Mouse (Mus musculus) heart, adult 2 months (tissue): ENCODE results near the gene Snx9. TPM values are rescaled to one million over a fixed set of nuclear protein-coding genes. Genes with fewer than 3 reads are reported as not detected.

Source experiments
- DNase-seq, 2 experiments: peaks; one replicate each; pipeline ENCODE4 v3.0.0; 2021
- H3K27ac ChIP-seq: fragments of 200-600 bp; 2 replicates; pipeline ENCODE4 v1.8.1; 2022
- H3K27me3 ChIP-seq: fragments of 200-500 bp; 2 replicates; pipeline ENCODE4 v1.6.1; 2012; ENCODE audit warnings: mild to moderate bottlenecking, low read length, inconsistent platforms, mixed read lengths; ENCODE audit not compliant: control insufficient read depth, insufficient read depth
- H3K36me3 ChIP-seq: fragments of 200-500 bp; 2 replicates; pipeline ENCODE4 v1.6.1; 2012; ENCODE audit warnings: low read length, inconsistent platforms; ENCODE audit not compliant: control insufficient read depth, insufficient read depth
- H3K4me1 ChIP-seq: fragments of 200-500 bp; 2 replicates; pipeline ENCODE4 v1.6.1; 2011; ENCODE audit warnings: low read length; ENCODE audit not compliant: control insufficient read depth, insufficient read depth
- H3K4me3 ChIP-seq: fragments of 200-600 bp; 2 replicates; pipeline ENCODE4 v1.8.1; 2022
- H3K79me2 ChIP-seq: fragments of 200-500 bp; replicated peaks from 2 replicates; pipeline ENCODE4 v1.6.1; 2012; ENCODE audit warnings: mild to moderate bottlenecking, inconsistent platforms, low read length, moderate library complexity, mixed read lengths; ENCODE audit not compliant: control insufficient read depth, insufficient read depth
- H3K9ac ChIP-seq: fragments of 200-500 bp; 2 replicates; pipeline ENCODE4 v1.6.1; 2012; ENCODE audit warnings: low read depth, mild to moderate bottlenecking, control low read depth, inconsistent platforms, low read length, mixed read lengths
- CTCF ChIP-seq: fragments of 200-600 bp; IDR thresholded peaks from 2 replicates; pipeline ENCODE4 v1.8.1; 2022; ENCODE audit warnings: antibody characterized with exemption, mild to moderate bottlenecking, moderate library complexity
- EP300 ChIP-seq: fragments of 200-500 bp; IDR thresholded peaks from 2 replicates; pipeline ENCODE4 v1.6.1; 2011; ENCODE audit warnings: low read depth, low read length, control low read depth; ENCODE audit not compliant: insufficient read depth
- POLR2A ChIP-seq: fragments of 200-500 bp; IDR thresholded peaks from 2 replicates; pipeline ENCODE4 v1.6.1; 2011; ENCODE audit warnings: mild to moderate bottlenecking, low read depth, low read length, control low read depth; ENCODE audit not compliant: insufficient read depth
- WGBS: fragments of 180-500 bp; shearing (Covaris S2); methylation state at CpG from one replicate; pipeline ENCODE4 v1.1.7; 2018; 5-methylcytosine and 5-hydroxymethylcytosine counted together
- intact Hi-C: fragments of 180-260 bp; cut with DNase I; formaldehyde crosslinking; loops from one replicate; pipeline ENCODE4 v1.15.1; 2025
- polyA plus RNA-seq: library from polyadenylated mRNA; depleted of rRNA; stranded (reverse); fragments of >200 nt; gene quantifications from 2 replicates; pipeline ENCODE4 v1.2.3, GENCODE M21; 2012
- total RNA-seq, 2 experiments: library from RNA; stranded (reverse); gene quantifications; 2 replicates each; pipeline ENCODE4 v1.2.3; 2021

The Snx9 gene
- total and polyA plus RNA-seq, 3 experiments, result 16.7 to 31.9 (median 30.2) TPM

DNA sequence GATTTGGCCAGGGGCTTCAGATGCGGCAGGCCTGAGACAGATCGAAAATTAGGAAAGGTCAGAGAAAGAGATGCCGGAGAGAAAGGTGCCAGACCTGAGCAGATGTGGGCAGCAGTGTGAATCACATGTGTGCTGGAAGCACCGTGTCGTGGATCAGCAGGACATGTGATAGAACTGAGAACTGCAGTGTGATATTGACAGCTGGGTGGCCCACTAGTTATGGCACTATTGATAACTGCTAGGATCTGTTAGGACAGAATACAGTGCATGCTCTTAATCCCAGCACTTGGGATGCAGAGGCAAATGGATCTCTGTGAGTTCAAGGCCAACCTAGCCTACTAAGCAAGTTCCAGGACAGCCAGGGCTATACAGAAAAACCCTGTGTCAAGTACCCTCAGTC, 10.3 kb upstream of the Snx9 start:
- Histone ChIP-seq H3K4me3 (no peak overlapping the region), H3K27me3 (no peaks in the 10 kb centered on the region), H3K27ac (no peak overlapping the region), H3K79me2 (no peaks in the 10 kb centered on the region), H3K9ac (no peak overlapping the region), H3K36me3 (no peaks in the 10 kb centered on the region), H3K4me1 (peaks cover 3% of the 10 kb centered on the region)
- no peak for DNase-seq
- intact Hi-C loops, result no loop called here
- TF ChIP-seq CTCF (no peak), POLR2A (no peak), EP300 (no peak)
- 93% methylated on average over 5 of the region's 5 CpGs for WGBS

DNA sequence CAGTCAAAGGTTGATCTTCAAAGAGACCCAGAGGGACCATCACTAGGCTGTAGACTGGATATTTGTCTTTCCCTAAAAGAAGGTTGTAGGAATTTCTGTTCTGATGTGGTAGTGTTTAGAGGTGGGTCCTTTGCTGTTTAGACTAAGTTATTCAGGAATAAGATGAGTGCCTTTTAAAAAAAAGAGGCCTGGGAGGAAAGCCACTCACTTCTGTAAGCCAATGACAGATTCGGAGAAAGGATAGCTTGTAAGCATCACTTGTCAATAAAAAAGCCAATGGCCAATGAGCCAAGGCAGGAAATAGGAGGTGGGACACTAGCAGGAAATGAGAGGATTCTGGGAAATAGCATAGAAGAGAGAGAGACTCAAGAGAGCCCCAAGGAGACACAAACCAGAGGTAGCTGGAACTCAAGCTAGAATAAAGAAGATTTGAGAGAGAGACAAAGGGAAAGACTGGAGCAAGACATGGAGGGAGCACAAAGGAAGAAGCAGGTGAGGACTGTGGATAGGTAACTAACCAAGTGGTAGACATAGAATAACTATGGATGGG, 9.8 kb upstream of the Snx9 start:
- Histone ChIP-seq H3K27ac (no peak overlapping the region), H3K9ac (no peak overlapping the region), H3K4me1 (peaks cover 3% of the 10 kb centered on the region), H3K4me3 (no peak overlapping the region), H3K27me3 (no peaks in the 10 kb centered on the region), H3K36me3 (no peaks in the 10 kb centered on the region), H3K79me2 (no peaks in the 10 kb centered on the region)
- 85% methylated on average over 1 of the region's 1 CpGs for WGBS
- intact Hi-C loops, result no loop called here
- no peak for TF ChIP-seq POLR2A
- TF ChIP-seq EP300, result no peak
- no peak for TF ChIP-seq CTCF
- DNase-seq, result no peak

DNA sequence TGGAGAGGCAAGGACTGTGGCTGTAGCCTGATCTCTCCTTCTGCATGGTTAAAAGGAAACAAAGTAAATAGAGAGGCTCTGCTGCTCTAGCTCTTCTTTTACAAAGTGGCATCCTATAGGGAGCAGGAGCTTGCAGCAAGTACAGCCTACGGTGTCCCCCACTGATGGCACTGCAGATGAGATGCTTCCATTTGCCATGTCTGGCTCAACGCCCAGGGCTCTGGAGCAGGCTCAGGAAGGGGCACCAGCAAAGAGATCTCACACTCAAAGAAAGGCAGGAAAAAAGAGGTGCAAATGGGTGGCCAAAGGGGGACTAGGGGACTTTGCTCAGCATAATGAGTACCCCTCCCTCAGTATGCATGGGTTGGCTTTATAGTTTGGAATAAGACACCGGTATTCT, 7.0 kb upstream of the Snx9 start:
- intact Hi-C loops, result no loop called here

DNA sequence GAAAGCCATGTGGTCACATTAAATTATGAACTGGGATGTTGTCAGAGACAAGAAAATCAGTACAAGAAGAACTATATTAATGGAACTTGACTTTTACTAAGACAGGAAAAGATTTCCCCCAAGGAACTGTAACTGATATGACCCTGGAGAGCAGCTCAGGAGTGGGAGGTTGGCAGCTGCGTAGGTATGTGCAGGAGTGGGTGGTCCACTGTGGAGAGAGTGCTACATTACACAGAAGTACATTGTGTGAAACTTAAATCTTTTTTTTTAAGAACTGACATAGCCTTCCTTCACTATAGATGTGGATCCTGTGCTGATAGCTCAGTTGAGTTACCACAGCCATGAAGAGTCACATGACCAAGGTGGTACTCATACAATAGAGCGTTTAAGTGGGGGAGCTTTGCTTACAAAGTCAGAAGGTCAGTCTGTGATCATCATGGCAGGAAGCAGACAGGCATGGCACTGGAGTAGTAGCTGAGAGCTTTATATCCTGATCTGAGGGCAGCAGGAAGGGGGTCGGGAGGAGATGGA, 6.3 kb upstream of the Snx9 start:
- intact Hi-C loops, result no loop called here
- 0 out of 2 replicates have a peak, but pooled peaks cover 2% of the 10 kb centered on the region for H3K36me3 ChIP-seq
- H3K4me1 ChIP-seq, result peaks cover 1% of the 10 kb centered on the region
- no peak for TF ChIP-seq CTCF
- no peak for TF ChIP-seq POLR2A
- TF ChIP-seq EP300, result no peak
- WGBS, result 55% methylated on average over 3 of the region's 3 CpGs
- H3K79me2 ChIP-seq, result no peaks in the 10 kb centered on the region
- no peak overlapping the region for H3K9ac ChIP-seq
- no peaks in the 10 kb centered on the region for H3K27me3 ChIP-seq
- no peak overlapping the region for H3K4me3 ChIP-seq
- no peak for DNase-seq
- no peak overlapping the region for H3K27ac ChIP-seq

More for the DNA sequence above, 7.0 kb upstream of the Snx9 start:
- Histone ChIP-seq H3K27me3 (no peaks in the 10 kb centered on the region), H3K4me1 (peaks cover under 1% of the 10 kb centered on the region; the same call in 1 of the 2 replicates), H3K36me3 (no peaks in the 10 kb centered on the region), H3K27ac (no peak overlapping the region), H3K79me2 (no peaks in the 10 kb centered on the region), H3K4me3 (no peak overlapping the region), H3K9ac (no peak overlapping the region)
- WGBS, result 87% methylated on average over 3 of the region's 3 CpGs
- DNase-seq, result no peak
- TF ChIP-seq POLR2A (no peak), EP300 (no peak), CTCF (no peak)

DNA sequence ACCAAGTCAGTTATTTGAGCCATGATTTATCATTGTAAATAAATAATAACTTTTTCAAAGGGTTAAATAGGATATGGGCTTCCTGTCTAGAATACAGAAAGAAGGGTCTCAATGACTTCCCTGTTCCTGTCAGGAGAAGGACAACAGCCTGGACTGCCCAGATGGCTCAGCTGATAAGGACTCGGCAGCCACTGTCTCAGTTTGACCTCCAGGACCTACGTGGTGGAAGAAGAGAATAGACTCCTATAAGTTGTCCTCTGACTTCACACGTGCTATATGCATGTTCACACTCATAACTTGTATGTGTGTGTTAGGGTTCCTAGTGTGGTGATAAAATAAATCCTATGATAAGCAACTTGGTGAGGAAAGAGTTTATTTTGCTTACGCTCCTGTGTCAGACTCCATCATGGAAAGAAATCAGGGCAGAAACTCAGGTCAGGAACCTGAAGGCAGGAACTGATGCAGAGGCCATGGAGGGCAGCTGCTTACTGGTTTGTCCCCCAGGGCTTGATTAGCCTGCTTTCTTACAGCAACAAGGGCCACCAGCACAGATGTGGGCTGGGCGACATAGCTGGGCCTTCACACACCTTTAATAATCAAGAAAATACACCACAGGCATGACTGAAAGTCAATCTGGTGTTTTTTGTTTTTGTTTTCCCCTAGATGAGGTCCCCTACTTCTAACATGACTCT, 1.4 kb upstream of the Snx9 start:
- intact Hi-C loops, result loop anchor here (2.0 to 5.0 kb wide), 3 partner anchors 41 to 347 kb away; partner anchors contain the start of gene Zdhhc14
- H3K79me2 ChIP-seq, result peaks cover 3% of the 10 kb centered on the region

DNA sequence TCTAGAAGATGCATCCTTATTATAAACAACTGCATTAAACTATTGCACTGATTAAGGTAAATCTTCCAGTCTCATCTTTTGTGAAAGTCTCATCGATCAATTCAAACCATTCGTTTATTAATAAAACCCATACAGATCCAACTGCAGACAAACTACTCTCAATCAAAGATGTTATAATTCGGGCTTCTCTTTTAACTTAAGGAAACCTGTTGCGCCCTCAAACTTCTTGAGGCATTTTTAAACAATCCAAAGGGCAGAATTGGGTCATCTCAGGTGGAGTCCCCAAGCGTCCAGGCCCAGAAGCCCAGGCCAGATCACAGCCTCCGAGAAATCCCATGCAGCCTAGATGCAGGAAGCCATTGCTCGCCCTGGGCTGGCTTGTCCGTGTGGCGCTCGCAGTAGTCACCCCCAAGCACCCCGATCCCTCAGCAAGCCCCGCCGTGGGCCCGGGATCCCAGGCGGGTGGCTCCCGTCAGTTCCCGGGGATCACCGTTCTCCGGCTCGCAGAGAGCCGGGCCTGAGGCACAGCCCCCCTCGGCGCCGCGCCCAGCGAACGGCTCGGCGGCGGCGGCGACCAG, 490 bp upstream of the Snx9 start:
- peaks cover 6% of the 10 kb centered on the region; the same call in 1 of the 2 replicates for H3K36me3 ChIP-seq
- WGBS, result 9% methylated on average over 32 of the region's 32 CpGs
- H3K27ac ChIP-seq, result peak overlapping the region; percentile 98
- intact Hi-C loops, result loop anchor here (2.0 to 5.0 kb wide), 3 partner anchors 42 to 348 kb away; partner anchors contain the start of gene Zdhhc14
- DNase-seq, result no peak
- peak overlapping the region; percentile 89 for H3K9ac ChIP-seq
- H3K4me3 ChIP-seq, result peak overlapping the region; percentile 67
- TF ChIP-seq CTCF (no peak), EP300 (no peak), POLR2A (no peak)
- peaks cover 11% of the 10 kb centered on the region for H3K4me1 ChIP-seq
- H3K79me2 ChIP-seq, result peaks cover 8% of the 10 kb centered on the region
- no peaks in the 10 kb centered on the region for H3K27me3 ChIP-seq

More for the DNA sequence above, 1.4 kb upstream of the Snx9 start:
- no peak for DNase-seq
- Histone ChIP-seq H3K36me3 (peaks cover 6% of the 10 kb centered on the region; the same call in 1 of the 2 replicates), H3K4me1 (peaks cover 8% of the 10 kb centered on the region), H3K9ac (no peak overlapping the region), H3K27ac (peak overlapping the region; percentile 98; the same call in 1 of the 2 replicates), H3K27me3 (no peaks in the 10 kb centered on the region), H3K4me3 (no peak overlapping the region)
- 68% methylated on average over 5 of the region's 5 CpGs for WGBS
- no peak for TF ChIP-seq CTCF
- no peak for TF ChIP-seq EP300
- no peak for TF ChIP-seq POLR2A
